Mouse (Mus musculus) adrenal gland, adult (tissue): ENCODE results near the gene Plekhh3.

Experiments used
- DNase-seq, 2 experiments: peaks; one replicate each; pipeline ENCODE4 v3.0.0; 2022 to 2023; ENCODE audit warnings: low spot score in 1 of 2; ENCODE audit not compliant: inconsistent age in 2 of 2

Plekhh3 gene

DNA sequence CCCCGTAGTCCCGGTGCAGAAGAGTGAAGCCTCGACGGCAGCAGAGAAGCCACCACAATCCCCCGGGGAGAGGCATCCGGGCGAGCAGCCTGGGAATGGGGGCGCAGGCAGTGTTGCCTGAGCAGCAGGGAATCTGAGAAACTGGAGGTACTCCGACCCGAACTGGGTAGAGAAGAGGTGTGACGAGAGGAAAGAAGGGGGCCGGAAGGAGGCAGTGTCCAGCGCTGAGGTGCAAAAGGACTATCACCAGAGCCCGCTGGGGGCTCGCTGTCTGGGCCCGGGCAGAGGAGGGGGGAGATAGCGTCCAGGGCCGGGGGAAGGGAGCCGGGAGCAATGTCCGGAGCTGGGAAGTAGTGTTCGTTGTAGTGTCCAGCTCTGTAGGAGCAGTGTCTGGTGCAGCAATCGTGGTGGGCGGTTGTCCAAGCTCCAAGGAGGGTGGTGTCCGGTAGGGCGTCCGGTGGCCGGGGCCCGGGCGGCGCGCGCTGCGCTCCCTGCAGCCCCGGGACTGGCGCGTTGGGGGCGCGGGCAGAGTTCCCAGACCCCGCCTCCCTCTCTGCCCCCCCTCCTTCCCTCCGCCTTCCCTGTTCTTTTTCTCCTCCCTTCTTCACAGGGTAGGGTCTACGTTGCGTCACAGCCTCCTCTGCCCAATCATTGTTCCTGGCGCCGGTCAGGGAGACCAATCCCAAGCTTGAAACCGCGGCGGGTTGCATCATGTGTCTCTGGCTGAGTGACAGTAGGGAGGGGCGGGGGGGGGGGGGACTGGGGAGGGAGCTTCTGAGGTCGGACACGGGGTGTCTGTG is at the start of gene Plekhh3:
Gene Plekhh3, minus strand, starts transcription at position 541 of the 800 bp plus-strand sequence.
- DNase-seq, result peak; percentile 97 to 98

DNA sequence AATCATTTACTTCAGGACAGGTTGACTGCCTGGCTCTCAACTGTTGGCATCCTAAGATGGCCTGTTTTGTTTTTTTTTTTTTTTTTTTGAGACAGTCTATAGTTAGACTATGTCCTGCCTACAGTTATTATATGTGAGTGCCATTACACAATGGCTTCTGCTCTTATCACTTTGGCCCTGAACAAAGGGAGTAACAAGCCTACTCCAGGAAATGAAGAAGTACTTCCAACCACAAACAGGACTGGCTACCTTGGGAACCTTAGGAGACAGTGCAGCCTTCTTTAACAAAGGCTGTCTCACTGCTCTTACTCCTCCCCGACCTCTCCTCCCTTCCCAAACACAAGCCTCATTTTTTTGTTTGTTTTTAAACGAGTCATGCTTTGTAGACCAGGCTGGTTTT is 49.7 kb upstream of the Plekhh3 start:
- DNase-seq, result no peak

DNA sequence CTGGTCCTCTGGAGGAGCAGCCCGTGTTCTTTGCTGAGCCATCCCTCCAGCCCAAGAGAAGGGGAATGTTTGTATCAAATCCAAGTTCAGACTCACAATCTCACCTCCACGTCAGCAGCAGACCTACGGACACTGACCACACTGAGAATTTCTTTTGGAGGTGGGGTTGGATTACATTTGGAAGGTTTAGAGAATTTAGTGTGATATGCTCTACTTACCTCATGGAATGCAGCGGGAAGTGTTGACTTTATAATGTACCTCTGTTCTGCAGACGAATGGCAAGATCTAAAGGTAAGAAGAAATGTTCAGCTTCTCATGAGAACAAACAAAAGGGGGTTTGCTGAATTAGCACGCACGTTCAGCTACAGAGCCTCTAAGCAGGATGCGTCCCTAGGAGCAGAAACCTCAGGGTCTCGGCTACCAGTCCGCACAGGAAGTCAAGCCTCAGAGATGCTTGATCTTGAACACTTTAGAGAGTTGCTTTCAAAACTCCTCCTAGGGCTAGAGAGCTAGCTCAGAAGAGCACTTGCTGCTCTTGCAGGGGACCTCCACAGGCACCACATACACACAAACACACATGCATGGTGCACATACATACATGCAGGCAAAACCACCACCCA is 47.4 kb upstream of the Plekhh3 start:
- DNase-seq, result no peak

DNA sequence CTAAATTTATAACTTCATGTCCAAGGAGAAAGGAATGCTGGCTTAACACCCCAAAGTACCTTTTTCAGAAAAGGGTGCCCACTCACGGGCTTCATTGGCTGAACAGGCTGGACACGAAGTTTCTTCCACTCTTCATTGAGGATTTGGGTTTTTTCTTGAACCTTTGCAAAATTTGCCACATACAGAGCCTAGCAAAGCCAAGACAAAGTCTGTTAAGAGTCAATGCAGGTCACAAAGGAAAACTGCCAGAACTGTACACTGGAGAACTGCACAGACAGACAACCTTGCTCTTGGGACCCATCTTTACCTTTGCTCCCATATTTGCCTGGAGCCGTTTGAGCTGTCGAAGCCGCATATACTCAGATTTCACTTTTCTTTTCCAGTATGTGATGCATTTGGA is 45.8 kb upstream of the Plekhh3 start:
- DNase-seq, result no peak

DNA sequence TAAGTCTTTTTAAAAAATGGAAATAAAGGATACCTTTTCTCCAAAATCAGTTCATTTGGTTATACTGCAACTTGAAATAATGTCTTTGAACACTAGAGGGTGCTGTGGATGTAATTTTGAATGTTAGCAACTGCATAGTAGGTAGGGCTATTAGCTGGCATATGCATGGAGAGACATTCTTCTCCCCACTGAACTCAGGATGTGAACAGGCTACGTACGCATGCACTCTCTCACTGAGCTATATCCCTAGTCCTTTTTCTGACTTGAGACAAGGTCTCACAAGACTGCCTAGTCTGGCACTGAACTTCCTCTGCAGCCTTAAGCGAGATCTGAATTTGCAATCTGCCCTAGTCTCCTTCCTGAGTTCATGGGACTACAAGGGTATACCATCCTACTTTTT is 40.8 kb upstream of the Plekhh3 start:
- peak in 1 of 2 experiments; percentile 88 for DNase-seq

DNA sequence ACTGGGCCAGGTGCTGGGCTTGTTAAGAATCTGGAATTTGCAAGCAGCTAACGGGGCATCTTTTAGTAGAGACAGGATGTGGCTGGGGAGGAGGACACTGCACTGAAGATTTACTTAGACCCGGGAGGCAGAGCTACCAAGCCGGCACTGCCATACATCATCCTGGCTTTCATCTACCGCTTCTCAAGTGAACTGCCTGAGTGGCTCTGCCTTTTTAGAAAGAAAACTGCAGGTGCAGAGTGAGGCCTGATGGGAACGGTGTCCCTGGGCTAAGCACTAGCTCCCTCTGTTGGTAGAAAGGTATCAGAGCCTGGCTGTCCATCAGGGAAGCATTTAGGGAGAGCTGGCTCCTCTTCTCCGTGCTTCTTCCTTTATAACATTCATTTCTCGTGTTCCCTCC is 29.8 kb upstream of the Plekhh3 start:
- peak in 1 of 2 experiments; percentile 72 for DNase-seq

DNA sequence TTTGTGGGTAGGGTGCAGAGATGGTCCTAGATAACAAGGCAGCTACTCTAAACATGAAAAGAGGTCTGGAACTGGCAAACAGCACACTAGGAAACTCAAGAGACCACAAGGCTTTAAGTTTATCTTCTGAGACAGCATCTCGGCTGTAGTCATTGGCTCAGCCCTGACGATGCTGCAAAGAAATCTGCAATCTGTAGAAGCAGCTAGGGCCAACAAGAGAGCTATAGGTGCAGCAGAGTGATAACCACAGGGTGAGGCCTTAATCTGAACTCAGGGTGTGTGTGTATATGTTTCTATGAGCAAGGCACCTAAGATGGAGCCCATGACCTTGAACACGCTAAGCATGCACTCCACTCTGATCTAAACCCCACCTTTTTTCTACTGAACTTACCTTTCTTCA is 28.4 kb upstream of the Plekhh3 start:
- DNase-seq, result no peak

DNA sequence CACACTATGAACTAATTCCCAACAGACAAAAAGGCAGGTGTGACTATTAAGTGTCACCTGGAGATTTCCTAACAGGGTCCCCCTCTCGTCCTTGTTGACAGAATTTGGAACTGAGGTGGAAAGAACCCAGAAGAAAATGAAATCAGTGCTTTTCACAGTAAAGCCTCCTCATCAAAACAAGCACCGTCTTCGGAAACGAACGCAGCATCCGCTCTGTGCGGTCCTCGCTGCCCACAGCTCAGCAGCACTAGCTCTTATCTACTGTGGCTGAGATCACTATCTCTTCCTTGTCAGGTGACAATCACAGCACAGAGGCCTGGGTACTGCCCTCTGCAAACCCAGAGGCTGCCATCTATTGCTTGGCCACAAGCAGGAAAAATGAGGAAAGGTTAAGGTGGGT is 25.0 kb upstream of the Plekhh3 start:
- no peak for DNase-seq

DNA sequence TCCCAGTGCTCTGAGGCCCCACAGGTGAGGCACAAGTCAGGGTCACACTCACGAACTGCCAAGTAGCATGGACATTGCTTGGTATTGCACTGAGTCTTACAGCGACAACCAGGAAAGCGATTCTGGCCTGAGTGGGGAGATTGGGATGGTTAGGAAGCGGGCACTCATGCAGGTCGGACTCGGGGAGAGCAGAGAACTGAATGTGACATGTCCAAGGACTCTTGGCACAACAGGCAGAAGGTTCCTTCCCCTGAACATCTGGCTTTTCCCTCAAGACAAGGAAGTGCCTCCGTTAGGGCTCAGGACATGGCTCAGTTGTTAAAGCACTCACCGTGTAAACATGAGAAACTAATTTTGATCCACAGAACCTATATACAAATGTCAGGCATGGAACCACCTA is 24.4 kb upstream of the Plekhh3 start:
- no peak for DNase-seq

DNA sequence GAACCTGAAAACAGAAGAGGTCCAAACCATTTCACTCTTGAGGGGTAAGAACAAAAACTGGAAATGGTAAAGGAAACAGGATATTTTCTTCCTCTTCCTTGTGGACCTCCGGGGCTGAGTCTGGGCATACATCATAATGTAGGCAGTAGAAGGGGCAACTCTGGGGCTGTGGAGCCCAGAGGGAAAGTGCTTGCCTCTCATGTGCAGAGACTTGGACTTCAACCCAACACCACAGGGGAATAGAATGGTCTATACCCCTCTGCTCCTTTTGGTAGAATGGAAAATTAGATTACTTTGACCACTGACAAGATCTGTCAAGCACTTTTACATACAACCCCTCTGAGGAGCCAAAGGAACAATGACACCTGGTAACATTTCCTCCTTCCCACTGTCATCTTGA is 23.9 kb upstream of the Plekhh3 start:
- DNase-seq, result no peak

DNA sequence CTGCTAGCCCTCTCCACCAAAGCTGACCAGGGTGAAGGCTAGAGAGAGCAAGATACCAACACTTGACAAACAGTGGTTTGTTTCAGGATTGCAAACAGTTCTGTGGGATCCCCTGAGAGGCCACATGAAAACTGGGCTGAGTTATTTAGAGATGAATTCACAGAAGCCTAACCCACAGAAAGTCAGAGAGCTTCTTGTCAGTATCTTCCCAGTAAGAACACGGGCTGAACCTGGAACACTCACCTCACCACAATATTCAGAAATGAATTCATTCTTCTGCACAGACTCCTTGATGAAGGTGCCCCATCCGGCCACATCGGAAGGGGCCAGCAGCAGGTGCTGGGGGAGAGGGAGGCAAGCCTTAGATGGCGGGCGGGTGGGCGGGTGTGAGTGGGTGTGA is 23.5 kb upstream of the Plekhh3 start:
- DNase-seq, result no peak

DNA sequence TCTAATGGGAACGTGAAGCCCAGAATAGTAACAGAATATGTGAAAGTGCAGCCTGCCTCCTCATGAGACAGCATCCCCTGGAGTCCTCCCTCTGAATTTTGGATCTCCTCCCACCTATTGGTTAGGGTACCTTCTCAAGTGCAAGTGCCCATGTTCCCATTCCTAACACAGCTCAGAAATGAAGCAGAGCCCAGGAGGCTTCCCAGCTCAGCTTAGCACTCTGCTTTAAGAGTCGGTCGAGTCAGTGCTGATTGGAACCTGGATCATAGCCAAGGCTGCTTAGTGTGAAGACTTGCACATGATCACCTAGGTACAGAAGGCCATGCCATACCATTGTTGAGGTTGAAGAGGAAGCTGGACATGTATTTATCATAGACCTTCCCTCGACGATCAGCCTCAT is 23.0 kb upstream of the Plekhh3 start:
- DNase-seq, result no peak

DNA sequence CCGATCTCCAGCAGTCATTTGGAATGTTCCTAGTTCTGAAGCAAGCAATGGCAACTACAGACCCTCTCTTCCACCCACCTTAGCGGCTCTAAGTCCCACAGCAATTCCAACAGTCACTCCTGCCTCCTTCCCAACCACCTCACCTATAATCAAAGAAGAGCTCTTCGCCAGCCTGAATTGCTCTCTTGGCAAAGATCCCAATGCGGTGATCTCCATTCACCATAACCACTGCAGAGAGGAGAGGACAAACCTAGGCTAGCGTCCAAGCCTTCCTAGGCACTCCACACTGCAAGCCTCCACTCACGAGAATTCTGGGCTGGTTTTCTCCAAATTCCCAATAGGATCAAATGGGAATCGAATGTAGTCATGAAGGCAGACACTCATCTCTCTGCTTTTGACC is 21.9 kb upstream of the Plekhh3 start:
- no peak for DNase-seq

DNA sequence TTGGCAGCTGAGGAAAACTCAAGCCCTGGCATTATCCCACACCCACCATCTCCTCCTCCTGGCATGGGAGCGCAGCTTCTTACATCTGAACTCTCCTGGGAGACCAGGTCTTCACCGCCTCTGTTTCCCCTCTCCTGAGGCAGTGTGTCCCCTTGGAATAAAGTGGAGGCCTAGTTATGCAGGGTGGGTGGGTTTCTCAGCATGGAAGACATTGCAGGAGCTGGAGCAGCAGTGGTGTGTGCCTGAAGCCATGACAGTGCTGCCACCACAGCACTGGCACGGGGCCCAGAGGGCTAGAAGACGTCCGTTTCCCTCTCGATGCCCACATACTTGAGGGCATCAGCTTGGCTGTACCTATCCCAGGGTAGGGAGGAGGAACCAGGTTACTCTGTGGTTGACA is 21.5 kb upstream of the Plekhh3 start:
- peak in 1 of 2 experiments; percentile 28 for DNase-seq

DNA sequence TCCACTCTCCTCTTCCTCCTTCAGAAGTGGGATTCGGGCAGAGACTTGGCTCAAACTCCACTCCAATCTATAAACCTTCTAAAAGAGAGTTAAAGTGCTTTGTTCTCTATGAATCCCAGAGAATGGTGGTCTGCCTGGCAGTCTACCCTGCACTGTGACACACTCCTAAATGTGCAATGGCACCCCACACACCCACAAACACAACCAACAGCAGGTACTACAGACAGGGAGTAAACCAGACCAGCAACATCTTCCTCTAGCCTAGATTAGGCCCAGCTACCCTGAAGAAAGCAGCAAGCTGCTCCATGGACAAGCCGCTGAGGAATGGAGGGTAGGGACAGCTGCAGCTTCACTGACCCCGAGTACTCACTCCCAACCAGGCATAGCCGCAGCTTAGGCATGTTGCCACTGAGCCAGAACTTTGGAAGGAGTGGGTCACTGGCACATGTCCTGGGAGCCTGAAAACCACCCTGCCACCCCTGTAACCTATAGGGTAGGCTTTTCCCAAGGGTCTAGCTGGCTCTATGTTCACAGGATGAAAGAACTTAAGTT is 20.8 kb upstream of the Plekhh3 start:
- DNase-seq, result no peak

DNA sequence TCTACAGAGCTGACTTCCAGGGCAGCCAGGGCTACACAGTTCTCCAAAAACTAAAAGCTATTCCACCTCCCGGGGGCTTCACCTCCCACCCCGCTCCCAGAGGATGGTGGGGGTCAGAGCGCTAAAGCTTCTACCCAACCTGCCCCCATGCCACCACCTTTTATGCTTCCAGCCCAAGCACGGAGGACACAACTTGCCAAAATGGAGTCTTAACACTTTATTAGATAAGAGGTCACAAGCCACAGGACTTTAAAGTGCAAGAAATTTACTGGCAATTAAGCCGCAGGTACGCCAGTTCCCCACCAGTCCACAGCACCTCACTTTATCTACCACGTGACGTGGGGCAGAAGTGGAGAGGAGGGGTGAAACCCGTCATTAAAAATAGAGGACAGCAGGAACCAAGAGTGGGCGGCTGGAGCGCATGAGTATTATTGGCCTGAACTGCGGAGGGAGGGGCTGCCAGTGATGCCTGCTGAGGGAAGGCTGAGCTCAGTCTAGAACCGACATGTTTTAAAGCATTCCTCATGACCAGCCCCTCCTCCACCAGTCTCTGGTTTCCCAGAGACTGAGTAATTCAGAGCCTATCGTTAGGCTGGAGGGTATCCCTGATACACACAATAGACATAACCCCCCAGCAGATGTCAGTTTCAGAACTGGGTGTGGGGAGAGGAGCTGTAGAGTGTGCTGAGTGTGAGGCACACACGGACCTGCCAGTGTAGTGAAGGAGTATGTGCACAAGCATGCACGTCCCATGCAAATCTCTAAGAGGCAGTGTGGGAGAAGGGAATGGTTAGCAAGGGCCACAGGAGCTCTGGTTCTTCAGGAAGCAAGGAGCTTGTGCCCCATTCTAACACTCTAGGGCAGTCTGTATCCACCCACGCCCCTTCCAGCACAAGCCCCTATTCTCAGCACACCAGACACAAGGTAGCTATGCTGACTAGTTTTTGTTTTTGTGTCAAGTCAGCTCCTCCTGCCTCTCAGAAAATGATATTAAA is 20.1 kb upstream of the Plekhh3 start:
- peak in 1 of 2 experiments; percentile 54 for DNase-seq

DNA sequence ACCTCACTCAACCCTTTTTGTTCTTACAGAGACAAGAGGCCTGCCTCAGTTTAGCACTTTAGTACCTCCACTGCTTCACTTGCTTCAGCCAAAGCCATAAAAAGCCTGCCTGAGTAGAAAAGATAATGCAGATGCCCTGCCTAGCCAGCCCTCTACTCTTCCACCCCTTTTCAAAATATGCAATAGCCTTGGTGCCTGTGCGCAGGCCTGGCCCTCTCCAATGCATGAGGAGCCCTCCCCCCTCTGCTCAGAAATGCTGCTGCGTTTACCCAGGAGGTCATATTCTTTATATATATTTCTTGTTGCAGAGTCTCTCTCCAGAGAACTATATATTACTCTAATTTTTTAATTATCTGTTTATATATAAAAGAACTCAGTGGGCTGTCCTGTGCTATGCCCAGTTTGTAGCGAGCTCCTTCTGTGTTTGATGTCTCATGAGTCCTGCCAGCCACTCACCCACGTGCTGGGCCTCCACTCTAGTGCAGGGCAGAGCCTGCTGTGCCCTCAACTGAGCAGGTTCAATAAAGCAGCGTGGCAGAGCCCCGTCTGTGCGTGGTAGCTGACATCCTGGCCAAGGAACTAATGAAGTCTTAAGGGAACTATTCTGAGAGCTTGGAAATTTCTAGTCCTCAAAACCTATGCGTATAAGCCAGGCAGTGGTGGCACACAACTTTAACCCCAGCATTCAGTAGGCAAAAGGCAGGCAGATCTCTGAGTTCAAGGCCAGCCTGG is 19.2 kb upstream of the Plekhh3 start:
- peak in 1 of 2 experiments; percentile 60 for DNase-seq

DNA sequence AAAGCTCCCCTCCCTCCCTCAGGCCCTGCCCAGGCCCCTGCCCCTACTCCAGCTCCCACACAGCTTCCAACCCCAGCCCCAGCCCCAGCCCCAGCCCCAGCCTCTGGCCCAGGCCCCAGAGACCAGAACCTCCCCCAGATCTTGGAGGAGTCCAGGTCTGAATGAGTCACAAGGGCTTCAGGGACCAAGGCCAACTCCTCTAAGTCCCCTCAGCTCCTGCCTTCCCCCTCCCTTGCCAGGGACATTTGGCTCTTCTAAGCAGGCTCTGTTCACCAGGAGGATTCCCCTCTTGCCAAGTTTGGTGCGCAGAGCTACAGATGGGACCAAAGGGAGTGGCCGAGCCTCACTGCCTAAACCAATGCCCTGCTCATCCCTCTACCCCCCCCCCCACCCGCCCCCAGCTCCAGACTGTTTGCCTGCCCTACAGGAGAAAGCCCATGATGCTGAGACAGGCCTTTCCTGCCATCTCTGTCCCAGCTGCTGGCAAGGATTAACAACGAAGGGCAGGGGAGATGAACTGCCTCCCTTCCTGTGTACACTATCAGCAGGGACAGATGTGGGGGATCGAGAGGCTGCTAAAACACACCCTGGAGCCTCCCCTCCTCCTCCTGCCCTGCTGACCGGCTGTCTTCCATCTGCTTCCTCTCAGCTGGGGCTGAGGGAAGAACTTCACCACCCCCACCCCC is 18.5 kb upstream of the Plekhh3 start:
- DNase-seq, result peak; percentile 88 to 90

DNA sequence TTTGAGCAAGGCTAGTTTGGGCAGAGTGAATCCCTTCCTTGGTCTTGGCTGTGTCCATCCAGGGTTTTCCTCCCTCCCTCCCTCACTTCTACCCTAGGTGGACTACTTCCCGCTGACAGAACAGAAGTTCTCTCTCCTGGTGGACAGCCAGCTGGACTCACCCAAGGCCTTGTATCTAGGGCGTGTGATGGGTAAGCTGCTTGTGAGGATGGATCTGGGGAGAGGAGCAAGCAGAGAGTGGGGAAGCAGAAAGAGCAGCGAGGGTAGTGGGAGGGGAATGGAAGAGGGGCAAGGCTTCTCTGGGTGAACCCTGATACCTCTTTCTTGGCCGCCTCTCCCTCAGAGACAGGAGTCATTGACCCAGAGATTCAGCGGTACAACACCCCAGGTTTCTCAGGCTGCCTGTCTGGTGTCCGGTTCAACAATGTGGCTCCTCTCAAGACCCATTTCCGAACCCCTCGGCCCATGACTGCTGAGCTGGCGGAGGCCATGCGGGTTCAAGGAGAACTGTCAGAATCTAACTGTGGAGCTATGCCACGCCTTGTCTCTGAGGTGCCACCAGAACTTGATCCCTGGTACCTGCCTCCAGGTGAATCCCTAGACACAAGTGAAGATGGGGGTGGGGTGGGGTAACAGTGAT is 17.1 kb upstream of the Plekhh3 start:
- DNase-seq, result peak; percentile 50 to 69
